Mouse (Mus musculus) mouse trophoblast stem cell (cell line): ENCODE measurements around the gene Mllt10.
"Not testable (repeated sequence)": the region's sequence is repeated elsewhere in the genome, so short reads cannot be mapped to it uniquely, and the experiment has no call there.

ENCODE experiments used
- in situ Hi-C, 2 experiments: fragments of 300-500 bp; cut with MseI, MboI; formaldehyde crosslinking; loops; 2 replicates in 1 of 2; 3 replicates in 1 of 2; pipeline ENCODE4 v1.15.1; 2025

Gene Mllt10

GRCm38 (mm10) chr2:18087695-18088094 lies 32.7 kb downstream of the Mllt10 start:
- in situ Hi-C loops = not testable (repeated sequence)

- in situ Hi-C loops = no loop called here
These were observed 38.8 kb downstream of the Mllt10 start for GRCm38 (mm10) chr2:18093858-18094257.

DNA sequence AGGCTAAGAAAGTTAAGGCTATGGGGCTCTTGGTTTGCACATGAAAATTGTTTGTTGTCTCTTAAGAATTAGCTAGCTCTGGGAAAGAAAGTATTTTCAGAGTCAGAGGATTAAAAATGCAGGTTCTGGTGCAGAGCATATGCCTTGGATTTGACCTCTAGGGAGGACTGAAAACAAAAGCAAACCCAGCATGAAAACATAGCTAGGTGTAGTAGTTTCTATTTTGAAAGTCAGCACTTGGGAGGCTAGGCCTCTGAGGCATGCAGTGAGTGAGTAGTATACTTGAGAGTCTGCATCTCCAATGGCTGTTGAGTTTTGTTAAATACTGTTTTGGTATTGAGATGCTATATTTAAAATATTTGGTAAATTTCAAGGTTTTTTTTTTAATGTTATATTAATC lies 39.3 kb downstream of the Mllt10 start:
- in situ Hi-C loops = no loop called here

- in situ Hi-C loops = no loop called here
These were observed 40.8 kb downstream of the Mllt10 start for GRCm38 (mm10) chr2:18095804-18096203.

- in situ Hi-C loops = no loop called here
These were observed 45.9 kb downstream of the Mllt10 start for GRCm38 (mm10) chr2:18100914-18101313.

- in situ Hi-C loops = no loop called here
These were observed 52.5 kb downstream of the Mllt10 start for GRCm38 (mm10) chr2:18107561-18107960.

DNA sequence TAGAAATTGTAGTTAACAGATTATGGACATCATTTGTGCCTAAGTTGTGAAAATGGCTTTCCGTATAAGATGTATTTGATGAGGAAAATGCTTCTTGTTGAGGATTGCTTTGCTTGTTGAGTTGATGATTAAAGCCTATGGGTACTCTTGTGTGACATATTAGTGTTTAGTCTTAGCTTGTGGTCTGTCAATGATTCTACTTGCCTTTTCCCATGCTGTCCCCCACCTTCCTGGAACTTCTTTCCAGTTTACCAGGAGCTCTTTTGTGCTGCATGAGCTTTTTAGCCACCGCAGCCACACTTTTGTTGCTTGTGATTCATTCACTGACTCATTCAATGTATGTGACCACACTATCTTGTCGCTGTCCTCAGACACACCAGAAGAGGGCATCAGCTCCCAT lies 53.2 kb downstream of the Mllt10 start:
- in situ Hi-C loops = no loop called here

- in situ Hi-C loops = no loop called here
These were observed 56.4 kb downstream of the Mllt10 start for GRCm38 (mm10) chr2:18111411-18111810.

GRCm38 (mm10) chr2:18116432-18116831 lies 61.4 kb downstream of the Mllt10 start:
- in situ Hi-C loops = no loop called here

DNA sequence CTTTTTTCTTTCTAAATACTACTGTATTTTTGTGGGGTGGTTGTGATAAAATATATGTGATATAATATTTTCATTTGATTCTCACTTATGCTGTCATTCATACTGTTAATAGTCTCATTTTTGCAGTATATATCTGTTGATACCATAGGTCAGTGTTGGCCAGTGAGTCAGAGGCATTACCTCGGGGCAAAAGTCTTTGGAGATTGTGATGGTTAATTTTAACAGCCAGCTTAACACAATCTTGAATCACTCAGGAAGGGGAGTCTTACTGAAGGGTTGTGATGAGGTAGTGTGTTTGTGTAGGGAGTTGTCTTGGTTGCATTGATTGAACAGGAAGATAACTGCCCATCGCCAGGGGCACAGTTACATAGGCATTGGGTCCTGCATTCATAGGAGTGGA lies 83.1 kb downstream of the Mllt10 start:
- in situ Hi-C loops = no loop called here

GRCm38 (mm10) chr2:18139646-18140045 lies 84.6 kb downstream of the Mllt10 start:
- in situ Hi-C loops = no loop called here

DNA sequence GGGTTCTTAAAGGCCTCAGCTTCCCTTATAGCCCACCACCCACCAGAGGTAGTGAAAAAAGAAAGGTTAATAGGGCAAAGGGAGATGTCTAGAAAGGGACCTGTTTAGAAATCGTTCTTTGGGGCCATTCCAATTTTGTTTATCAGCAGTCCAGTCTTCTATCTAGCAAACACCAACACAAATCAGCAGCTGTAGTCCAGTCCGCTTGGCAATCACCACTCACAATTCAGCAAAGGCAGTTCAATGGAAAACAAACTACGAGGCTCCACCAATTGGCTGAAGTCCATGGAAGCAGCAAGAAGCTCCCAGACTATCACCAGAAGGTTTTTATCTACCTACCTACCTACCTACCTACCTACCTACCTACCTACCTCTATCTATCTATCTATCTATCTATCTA lies 101.1 kb downstream of the Mllt10 start:
- in situ Hi-C loops = no loop called here

- in situ Hi-C loops = no loop called here
These were observed 104.4 kb downstream of the Mllt10 start for GRCm38 (mm10) chr2:18159426-18159825.

DNA sequence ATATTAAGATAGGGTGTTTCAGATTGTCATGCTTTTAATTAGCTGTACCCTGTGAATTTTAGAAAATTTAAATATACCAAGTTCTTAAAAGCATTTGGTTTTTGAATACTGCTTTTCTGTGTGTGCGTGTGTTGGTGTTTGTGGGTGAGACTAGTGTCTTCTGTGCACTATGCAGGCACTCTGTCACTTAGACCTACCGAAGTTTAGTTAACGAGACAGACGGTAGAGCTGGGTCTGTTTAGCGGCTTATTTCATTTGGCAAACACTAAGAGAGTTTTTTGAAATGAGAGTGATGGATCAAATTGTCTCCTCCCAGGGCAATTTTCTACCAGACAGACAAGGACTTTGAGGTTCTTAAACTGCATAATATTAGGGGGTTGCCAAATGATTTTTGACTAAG lies 106.0 kb downstream of the Mllt10 start:
- in situ Hi-C loops = no loop called here

- in situ Hi-C loops = no loop called here
These were observed 110.5 kb downstream of the Mllt10 start for GRCm38 (mm10) chr2:18165511-18165910.

DNA sequence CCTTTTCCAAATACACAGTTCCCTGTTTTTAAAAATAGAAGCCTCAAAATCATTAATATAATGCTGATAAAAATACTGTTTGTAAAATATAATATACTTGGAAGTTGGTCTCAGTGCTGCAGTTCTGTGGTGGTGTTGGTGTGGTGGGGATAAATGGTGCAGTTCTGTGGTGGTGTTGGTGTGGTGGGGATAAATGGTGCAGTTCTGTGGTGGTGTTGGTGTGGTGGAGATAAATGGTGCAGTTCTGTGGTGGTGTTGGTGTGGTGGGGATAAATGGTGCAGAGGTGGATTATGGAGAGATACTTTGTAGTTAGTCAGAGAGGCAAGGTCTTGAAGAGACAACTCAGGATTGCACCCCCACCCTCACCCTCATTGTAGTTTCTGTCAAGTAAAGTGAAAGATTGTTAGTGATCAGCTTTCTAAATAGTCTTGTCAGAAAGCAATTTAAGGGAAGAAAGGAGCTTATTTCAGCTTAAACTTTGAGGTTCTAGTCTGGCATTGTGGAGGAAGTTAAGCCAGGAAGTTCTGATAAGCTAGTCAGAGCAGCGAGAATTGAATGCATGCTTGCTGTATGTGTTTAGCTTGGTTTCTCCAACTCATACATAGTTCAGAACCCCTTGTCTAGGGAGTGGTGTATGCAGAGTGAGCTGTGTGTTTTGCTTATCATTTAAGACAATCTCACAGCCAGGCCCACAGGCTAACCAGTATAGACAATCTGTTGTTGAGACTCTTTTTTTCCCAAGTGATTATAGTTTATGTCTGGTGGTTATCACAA lies 114.3 kb downstream of the Mllt10 start:
- in situ Hi-C loops = no loop called here

GRCm38 (mm10) chr2:18175234-18175633 lies 120.2 kb downstream of the Mllt10 start:
- in situ Hi-C loops = no loop called here

DNA sequence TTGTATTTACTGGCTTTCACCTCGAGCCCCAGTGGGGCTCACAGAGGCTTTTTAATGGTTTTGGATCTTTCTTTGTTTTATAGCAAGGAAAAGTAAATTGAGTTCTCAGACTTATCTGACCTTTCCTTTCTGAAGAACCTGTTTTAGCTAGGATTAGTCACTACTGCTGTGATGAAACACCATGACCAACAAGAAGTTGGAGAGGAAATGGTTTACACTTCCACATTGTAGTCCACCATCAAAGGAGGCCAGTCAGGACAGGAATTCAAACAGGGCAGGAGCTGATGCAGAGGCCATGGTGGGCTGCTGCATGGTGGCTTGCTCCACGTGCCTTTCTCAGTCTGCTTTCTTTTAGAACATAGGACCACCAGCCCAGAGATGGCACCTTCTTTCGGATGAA lies 121.2 kb downstream of the Mllt10 start:
- in situ Hi-C loops = no loop called here

DNA sequence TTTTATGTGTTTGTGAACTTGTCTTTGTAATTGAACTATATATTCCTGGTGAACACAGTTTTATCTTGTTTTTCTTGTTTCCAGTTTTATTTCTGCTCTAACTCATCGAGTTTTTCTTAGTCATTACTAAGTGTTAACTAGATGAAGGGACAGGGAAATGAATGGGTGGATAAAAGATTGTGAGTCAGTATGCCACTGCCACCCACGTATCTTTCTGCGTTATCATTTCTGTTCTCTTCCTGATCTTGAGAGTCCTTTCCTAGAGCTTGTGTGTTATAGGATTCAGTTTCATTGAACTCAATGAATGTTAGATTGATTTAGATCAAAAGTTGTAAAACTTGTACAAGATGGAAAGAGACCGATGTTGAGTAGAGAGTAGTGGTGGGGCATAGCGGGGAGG lies 125.3 kb downstream of the Mllt10 start:
- in situ Hi-C loops = no loop called here

- in situ Hi-C loops = no loop called here
These were observed 126.6 kb downstream of the Mllt10 start for GRCm38 (mm10) chr2:18181631-18182030.

DNA sequence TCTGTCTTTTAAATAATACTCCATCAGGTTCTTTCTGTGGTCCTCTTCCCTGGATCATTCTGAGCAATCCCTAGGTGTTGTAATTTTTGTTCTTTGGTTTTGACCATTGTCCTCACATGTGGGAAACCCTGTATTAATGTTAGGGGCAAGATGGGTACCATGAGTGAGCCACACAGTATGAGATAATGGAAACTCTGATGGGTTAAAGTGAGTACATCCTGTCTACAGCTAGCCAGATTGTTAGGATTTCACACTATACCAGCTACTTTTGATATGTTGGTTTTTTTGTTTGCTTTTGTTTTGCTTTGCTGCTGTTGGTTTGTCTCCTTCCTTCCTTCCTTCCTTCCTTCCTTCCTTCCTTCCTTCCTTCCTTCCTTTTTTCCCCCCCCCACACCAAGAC lies 128.0 kb downstream of the Mllt10 start:
- in situ Hi-C loops = no loop called here

DNA sequence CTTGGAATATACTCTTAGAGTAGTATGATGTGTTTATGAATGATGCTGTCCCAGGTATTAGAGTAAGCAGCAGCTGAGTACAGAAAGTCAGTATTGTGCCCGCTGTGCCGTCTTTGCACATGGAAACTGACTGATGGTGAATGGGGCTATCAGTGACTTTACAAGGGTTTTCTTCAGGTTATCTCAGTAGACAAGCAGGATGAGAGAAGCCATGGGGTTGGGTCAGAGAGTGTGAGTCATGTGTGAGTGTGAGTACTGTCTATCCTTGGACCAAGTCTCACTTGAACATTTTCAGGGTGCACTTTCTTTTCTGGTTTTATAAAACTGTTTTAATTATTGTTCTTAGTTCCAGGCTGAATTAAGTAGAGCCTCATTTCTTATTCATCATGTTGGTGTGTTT lies 133.3 kb downstream of the Mllt10 start:
- in situ Hi-C loops = no loop called here

DNA sequence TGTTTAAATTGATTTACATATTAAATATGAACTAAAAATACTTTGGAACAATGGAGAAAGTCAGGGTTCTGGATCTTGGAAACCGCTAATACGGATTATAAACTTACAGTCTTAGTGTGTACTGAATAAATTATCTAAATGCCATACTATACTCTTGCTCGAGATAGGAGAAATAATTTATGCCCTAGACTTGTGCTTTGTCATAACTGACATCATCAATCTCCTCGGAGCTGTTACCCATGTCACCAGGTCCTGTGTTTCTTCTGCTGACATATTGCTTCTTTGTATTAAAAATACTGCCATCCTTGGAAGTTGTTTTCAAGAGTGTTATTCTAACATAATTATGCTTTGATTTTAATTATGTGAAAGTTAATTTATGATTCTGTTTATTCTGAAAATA lies 140.2 kb downstream of the Mllt10 start:
- in situ Hi-C loops = no loop called here
